Mouse (Mus musculus) left cerebral cortex, adult 18-20 months (tissue): ENCODE results near the gene Zfp131. TPM values are rescaled to one million over a fixed set of nuclear protein-coding genes. Genes with fewer than 3 reads are reported as not detected.
"Not testable (repeated sequence)": the region's sequence is repeated elsewhere in the genome, so short reads cannot be mapped to it uniquely, and the experiment has no call there.

ENCODE experiments used
- DNase-seq, 2 experiments: peaks; one replicate each; pipeline ENCODE4 v3.0.0; 2021 to 2022; ENCODE audit warnings: low spot score in 2 of 2, mixed read lengths in 1 of 2
- long read RNA-seq, 2 experiments: library from polyadenylated mRNA; stranded (forward); transcript quantifications; one replicate each; pipeline ENCODE4 v2.0.0; 2021
- total RNA-seq, 2 experiments: library from RNA; stranded (reverse); gene quantifications; 2 replicates each; pipeline ENCODE4 v1.2.3; 2021

Gene Zfp131
- total RNA-seq: 10 to 100 TPM; 45.5 to 45.6 TPM
- long read RNA-seq, experiment 1, transcript Zfp131-201 (7 exons, 3,067 nt): major isoform, 5 of 38 reads
- long read RNA-seq, experiment 1, partial matches to known transcripts: 13 of 38 reads
- long read RNA-seq, experiment 1, other reads (novel, unspliced or antisense): 13 of 38 reads
- long read RNA-seq, experiment 2, partial matches to known transcripts: 12 of 36 reads
- long read RNA-seq, experiment 2, other reads (novel, unspliced or antisense): 14 of 36 reads

GRCm38 (mm10) chr13:119790761-119791579, at the start of gene Zfp131:
Gene Zfp131 (minus strand): TSS chr13:119790889.
- DNase-seq: peak; percentile 91 to 93

DNA sequence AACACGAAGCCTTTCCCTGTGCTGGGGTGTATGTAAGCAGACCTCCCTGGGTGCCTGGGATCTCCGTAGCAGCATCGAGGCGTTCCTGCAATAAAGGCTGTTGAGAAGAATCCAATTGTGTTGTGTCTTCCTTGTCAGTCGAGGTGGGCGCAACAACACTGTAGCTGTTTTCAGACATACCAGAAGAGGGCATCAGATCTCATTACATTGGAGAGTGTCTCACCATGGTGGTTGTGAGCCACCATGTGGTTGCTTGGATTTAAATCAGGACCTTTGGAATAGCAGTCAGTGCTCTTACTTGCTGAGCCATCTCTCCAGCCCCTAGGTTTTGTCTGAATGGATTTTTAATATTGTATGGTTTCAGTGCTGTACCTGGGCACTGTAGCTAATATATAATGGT, 49.3 kb upstream of the Zfp131 start:
- DNase-seq: peak in 1 of 2 experiments; percentile 1

GRCm38 (mm10) chr13:119837719-119838337, 47.1 kb upstream of the Zfp131 start:
- peak; percentile 10 to 23 for DNase-seq

DNA sequence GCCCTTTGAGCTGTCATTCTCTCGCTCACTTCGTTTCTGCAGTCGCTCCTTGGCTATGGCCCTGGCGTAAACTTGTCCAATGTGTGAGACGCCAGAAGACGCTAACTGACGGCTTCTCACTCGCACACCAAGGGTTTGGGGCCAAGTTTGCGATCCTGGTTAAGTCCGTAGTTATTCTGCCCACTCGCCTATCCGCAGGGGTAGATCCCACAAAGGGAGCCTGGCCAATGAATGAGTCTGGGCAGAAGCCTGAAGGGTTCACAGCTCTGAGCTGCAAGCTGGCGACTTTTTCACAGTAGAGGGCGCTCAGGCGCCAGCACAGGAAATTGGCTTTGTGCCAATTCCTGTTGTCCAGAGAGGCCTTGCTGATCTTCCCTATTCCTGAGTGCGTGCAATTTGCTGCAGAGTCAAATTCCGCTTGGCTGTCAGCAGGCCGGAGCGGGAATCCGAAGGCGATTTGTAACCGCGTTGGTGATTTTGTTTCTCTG, 45.7 kb upstream of the Zfp131 start:
- DNase-seq: not testable (repeated sequence)

GRCm38 (mm10) chr13:119835320-119836056, 44.8 kb upstream of the Zfp131 start, which contains the start of gene D13Ertd608e:
Gene D13Ertd608e (plus strand): TSS chr13:119836006.
- peak; percentile 13 to 16 for DNase-seq

DNA sequence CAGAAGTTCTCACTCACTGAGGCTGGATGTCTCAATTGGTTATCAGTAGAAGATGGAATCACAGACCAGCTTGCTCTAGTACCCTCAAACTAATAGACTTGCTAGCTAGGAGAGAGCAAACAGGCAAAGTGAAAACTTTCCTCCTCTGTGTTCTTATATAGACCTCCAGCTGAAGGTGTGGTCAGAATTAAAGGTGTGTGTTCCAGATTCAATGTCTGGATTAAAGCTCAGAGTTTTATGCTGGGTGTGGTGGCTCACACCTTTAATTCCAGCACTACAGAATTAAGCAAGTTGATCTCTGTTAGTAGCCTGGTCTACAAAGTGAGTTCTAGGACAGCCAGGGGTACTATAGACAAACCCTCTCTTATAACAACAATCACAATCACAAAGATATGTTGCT, 39.4 kb upstream of the Zfp131 start, which contains the start of gene AF067063:
Gene AF067063, minus strand, starts transcription at position 101 of the 400 bp plus-strand sequence.
- DNase-seq: not testable (repeated sequence)

GRCm38 (mm10) chr13:119817579-119818206, 27.0 kb upstream of the Zfp131 start:
- no peak for DNase-seq

- DNase-seq: no peak
Observed at GRCm38 (mm10) chr13:119816798-119817197, 26.1 kb upstream of the Zfp131 start.

DNA sequence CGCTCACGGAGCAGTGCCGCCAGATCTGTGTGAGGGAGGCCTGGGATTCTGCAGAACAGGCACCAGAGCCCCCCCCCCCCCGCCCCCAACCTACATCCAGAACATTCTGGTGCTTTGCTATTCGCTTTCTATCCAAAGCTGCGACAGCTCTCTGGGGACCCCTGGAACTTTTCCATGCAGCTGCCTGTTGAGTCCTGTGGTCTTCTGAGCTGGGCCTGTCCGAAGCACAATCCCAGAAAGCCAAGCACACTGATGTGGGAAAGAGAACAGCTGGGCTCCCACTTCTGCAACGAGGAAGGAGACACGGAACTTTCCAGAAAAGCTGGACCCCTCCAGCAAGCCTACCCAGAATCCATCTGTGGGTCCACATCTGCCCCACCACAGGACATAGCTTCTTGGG, 19.3 kb upstream of the Zfp131 start:
- no peak for DNase-seq

DNA sequence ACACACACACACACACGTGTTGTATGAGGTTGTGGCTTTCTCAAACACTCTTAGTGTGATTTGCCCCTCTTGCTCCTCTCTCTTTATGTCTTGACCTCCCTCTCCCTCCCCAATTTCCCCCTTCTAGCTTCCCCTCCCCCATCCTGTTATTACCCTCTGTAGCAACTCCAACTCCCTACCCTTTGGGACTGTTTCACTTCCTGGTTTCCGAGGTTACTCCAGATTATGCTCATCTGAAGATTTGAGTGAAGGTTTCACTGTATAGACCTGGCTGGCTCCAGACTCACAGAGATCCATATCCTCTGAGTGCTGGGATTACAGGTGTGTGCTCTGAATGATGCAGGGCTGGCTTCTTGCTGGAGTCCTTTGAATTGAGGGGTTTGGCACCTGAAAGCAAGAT, 18.2 kb upstream of the Zfp131 start:
- DNase-seq: no peak

- no peak for DNase-seq
Observed at GRCm38 (mm10) chr13:119797656-119798055, 7.0 kb upstream of the Zfp131 start.

GRCm38 (mm10) chr13:119792791-119793404, 2.2 kb upstream of the Zfp131 start:
- no peak for DNase-seq

GRCm38 (mm10) chr13:119791580-119792135, 969 bp upstream of the Zfp131 start:
- DNase-seq: no peak

DNA sequence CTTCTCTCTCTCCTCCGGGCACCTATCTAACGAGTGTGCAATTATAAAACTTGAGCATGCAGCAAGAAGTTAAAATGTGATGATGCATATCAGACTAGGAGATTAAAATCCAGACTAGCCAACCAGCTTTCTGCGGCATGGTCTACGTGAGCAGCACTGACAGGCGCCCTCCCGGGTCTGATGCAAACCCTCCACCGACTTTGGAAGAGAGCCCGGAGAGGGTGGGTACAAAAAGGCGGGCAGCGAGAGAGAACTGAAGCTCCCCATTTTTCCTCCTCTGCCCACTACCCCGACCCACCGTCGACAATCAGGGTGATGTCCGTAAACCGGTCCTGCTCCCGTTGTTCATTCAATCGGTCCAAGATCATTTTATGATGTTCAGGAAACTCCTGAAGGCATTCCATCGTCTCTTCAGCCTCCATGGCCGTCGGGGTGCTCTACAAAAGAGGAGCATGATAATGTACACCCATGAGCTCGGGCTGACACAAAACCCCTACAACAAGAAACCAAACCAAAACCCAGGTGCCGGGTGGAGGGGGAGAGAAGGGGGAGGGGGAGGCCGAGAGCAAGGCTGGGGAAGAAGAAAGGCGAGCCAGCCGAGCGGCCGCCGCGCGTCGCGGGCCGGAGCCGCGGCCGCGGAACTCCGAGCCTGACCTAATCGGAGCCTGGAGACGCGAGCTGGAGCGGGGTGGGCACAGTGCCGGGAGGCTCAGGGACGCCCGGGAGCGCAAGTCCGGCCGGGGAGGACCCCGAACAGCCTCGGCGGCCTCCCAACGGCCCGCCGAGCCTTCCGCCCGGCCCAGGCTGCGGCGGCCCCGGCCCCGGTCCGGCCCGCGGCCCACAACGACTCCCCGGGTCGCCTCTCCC, 605 bp downstream of the Zfp131 start:
- DNase-seq: peak; percentile 53 to 55

GRCm38 (mm10) chr13:119783581-119783980, 7.1 kb downstream of the Zfp131 start:
- DNase-seq: no peak

- DNase-seq: no peak
Observed at GRCm38 (mm10) chr13:119768541-119768940, 22.1 kb downstream of the Zfp131 start.

DNA sequence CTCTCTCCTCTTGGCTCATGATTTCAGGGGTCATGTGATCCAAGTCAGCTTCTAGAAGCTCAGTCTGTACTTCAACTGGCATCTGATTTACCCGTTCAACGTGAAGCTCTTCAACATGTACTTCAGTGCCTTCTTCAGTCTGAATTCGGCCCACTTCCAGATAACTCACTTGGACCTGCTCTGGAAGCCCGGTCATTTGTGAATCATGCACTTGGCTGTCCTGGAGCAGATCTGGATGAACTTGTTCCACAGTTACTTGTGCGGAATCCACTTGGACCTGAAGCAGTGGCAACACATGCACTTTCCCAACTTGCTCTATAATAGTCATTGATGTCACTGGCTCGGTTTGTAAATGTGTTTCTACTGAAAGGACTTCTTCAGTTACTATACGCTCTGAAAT, 24.2 kb downstream of the Zfp131 start:
- no peak for DNase-seq

- DNase-seq: no peak
Observed at GRCm38 (mm10) chr13:119756831-119757230, 33.9 kb downstream of the Zfp131 start.
